Mouse (Mus musculus) bone marrow macrophage, adult 2 months (primary cell): ENCODE measurements around the gene Rpl15. TPM values are rescaled to one million over a fixed set of nuclear protein-coding genes. Genes with fewer than 3 reads are reported as not detected.
"Not testable (repeated sequence)": the region's sequence is repeated elsewhere in the genome, so short reads cannot be mapped to it uniquely, and the experiment has no call there.

Experiments
- H3K27ac ChIP-seq: 2 replicates; pipeline ENCODE4 v1.5.1; 2012; ENCODE audit warnings: low read depth, low read length; ENCODE audit not compliant: insufficient read depth
- H3K4me1 ChIP-seq: 2 replicates; pipeline ENCODE4 v1.6.1; 2012; ENCODE audit warnings: low read length; ENCODE audit not compliant: control insufficient read depth, insufficient read depth
- H3K4me3 ChIP-seq: 2 replicates; pipeline ENCODE4 v1.5.1; 2012; ENCODE audit warnings: mild to moderate bottlenecking, low read length, moderate library complexity; ENCODE audit not compliant: insufficient read depth
- CTCF ChIP-seq: IDR thresholded peaks from 2 replicates; pipeline ENCODE4 v1.5.1; 2012; ENCODE audit warnings: low read depth, mild to moderate bottlenecking, low read length, moderate library complexity
- POLR2A ChIP-seq: IDR thresholded peaks from 2 replicates; pipeline ENCODE4 v1.6.1; 2012; ENCODE audit warnings: mild to moderate bottlenecking, low read depth, low read length, borderline replicate concordance
- polyA plus RNA-seq: library from polyadenylated mRNA; stranded (reverse); fragments of >200 nt; gene quantifications from 2 replicates; pipeline ENCODE4 v1.2.4, GENCODE M21; 2012; ENCODE audit not compliant: missing spikeins, insufficient read depth, insufficient read length

The Rpl15 gene
- polyA plus RNA-seq, 1 experiment = 508 TPM

GRCm38 (mm10) chr14:18233076-18233475, 38.1 kb downstream of the Rpl15 start:
- no peak overlapping the region for H3K4me3 ChIP-seq
- TF ChIP-seq POLR2A (no peak), CTCF (no peak)
- peaks cover 22% of the 10 kb centered on the region for H3K4me1 ChIP-seq
- H3K27ac ChIP-seq = peak overlapping the region; percentile 97

DNA sequence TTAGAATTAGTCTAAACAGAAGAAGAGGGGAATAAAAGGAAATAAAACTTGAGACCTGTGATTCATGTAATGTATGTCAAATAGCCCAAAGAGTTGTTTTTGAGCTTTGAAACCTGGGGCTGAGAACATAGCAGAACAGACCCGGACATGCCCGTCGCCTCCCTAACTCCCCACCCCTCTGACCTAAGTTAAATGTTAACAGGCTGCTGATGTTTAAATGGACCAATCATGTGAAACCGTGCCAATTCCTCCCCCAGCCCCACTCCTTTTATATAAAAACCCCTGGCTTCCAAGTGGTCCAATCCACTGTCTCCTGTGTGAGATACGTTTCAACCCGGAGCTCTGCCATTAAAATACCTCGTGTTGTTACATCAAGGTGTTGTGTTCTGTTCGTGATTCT, 39.3 kb downstream of the Rpl15 start:
- not testable (repeated sequence) for H3K4me3 ChIP-seq, H3K27ac ChIP-seq
- H3K4me1 ChIP-seq = peaks cover 19% of the 10 kb centered on the region

- H3K4me3 ChIP-seq, H3K27ac ChIP-seq: not testable (repeated sequence)
- peaks cover 13% of the 10 kb centered on the region for H3K4me1 ChIP-seq
Observed at GRCm38 (mm10) chr14:18229751-18230150, 41.4 kb downstream of the Rpl15 start.

DNA sequence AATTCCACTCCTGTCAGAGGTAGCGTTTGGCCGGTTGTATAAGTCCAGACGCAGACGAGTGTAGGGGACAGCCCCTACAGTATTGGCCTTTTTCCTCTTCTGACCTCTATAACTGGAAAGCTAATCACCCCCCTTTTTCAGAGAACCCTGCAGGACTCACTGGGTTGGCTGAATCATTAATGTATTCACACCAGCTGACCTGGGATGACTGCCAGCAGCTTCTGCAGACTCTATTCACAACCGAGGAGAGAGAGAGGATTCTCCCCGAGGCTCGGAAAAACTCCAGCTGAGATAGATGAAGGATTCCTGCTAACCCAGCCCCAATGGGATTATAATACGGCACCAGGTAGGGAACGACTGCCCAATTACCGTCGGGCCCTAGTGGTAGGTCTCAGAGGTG, 45.0 kb downstream of the Rpl15 start:
- not testable (repeated sequence) for H3K4me3 ChIP-seq, H3K27ac ChIP-seq, H3K4me1 ChIP-seq

- not testable (repeated sequence) for H3K27ac ChIP-seq, H3K4me3 ChIP-seq, H3K4me1 ChIP-seq
Observed at GRCm38 (mm10) chr14:18225431-18225830, 45.8 kb downstream of the Rpl15 start.

GRCm38 (mm10) chr14:18221977-18222376, 49.2 kb downstream of the Rpl15 start:
- Histone ChIP-seq H3K4me3 (no peak overlapping the region), H3K27ac (no peak overlapping the region), H3K4me1 (peaks cover 5% of the 10 kb centered on the region)
- TF ChIP-seq POLR2A = no peak
- TF ChIP-seq CTCF = no peak

Other genes starting within 250 kb of the Rpl15 start
- gene Nr1d2, start 32.3 kb downstream of the Rpl15 start, polyA plus RNA-seq = 44.7 and 47.6 TPM in 2 replicates
- 10.6 and 14.1 TPM in 2 replicates for gene Nkiras1, start 255 bp downstream of the Rpl15 start, polyA plus RNA-seq
- gene Ube2e1, start 60.5 kb upstream of the Rpl15 start, polyA plus RNA-seq = 66.5 and 72.9 TPM in 2 replicates